Mouse (Mus musculus): ENCODE data around the gene Rbm38.

DNA sequence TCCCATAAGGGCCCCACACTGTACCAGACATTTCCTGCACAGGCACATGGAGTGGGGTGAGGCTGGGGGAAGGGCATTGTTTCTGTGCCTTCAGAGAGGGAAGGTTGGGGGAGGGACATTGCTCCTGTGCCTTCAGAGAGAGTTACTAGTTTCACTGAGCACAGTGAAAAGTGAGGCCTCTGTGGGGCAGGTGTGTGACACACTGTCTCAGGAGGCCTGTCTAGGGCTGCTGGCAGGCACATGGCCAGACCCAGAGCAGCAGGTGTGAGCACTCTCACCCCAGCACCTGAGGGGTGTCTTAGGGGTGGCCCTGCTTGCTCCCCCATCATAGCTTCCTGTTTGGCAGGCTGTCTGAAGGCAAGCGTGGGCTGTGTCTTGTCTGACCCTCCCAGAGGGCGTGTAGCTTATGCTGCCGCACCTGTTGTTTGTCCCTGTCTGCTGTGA lies 6.4 kb downstream of the Rbm38 start:
- TF ChIP-seq CTCF (IDR thresholded peaks at IDR 0.05; ENCODE audit: insufficient read depth, low read length) = no peak
- no peak for TF ChIP-seq POLR2A (IDR thresholded peaks at IDR 0.05; ENCODE audit: borderline replicate concordance, extremely low read depth, low read depth, low read length)
